In the genomic region with DNA sequence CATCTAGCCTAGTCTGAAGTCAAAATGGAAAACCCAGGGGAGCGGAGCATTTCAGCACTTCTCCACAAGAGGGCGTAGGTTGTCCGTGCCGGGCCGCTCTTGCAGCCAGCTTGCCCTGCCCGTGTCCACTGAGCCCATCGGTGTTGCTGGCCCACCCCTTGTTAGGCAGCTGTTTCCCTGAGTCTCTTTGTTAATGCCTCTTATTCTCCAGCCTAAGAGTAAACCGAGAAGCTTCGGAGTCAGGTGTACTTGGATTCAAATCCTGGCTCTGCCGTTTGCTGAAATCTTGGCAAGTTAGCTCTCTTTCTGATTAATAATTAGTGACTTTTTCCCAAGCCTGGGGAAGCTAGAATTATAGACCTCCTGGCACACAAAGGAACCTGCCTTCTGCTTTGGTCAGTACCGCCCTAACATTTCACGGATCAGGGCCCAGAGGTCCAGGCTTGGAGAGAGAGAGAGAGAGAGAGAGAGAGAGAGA, we compare ENCODE assay signal across 8 mouse cellular contexts. TPM values are rescaled to one million over a fixed set of nuclear protein-coding genes. Genes with fewer than 3 reads are reported as not detected.
DNase-seq lines count a peak whose midpoint lies in the region; ATAC-seq and TF ChIP-seq lines count a peak whose summit lies in the region.

No protein-coding gene starts in this region.

- in situ Hi-C loops in CH12.LX (cut with MboI; ENCODE audit: low pct_ligation_motif_present, low pct_unique_long_range_greater_than_20kb, low sequenced_read_pairs): loop anchor here (5.0 to 10.0 kb wide), 2 partner anchors 42 to 160 kb away; a partner anchor contains a TSS

- peak; percentile 73 for ATAC-seq in forebrain, embryonic 15.5 days (replicated peaks)
- peak; percentile 80 for ATAC-seq in neutrophil, adult 5-6 weeks (ENCODE audit: extremely low read depth, insufficient number of reproducible peaks, low FRiP score, poor library complexity, severe bottlenecking)

- no peak for TF ChIP-seq POLR2A in CH12.LX (IDR thresholded peaks at IDR 0.05; ENCODE audit: low read depth, low read length)
- TF ChIP-seq POLR2A in lung, adult 2 months (IDR thresholded peaks at IDR 0.05; ENCODE audit: borderline replicate concordance, extremely low read depth, low read depth, low read length): no peak

- H3K9ac ChIP-seq in CH12.LX (ENCODE audit: insufficient read depth, low read depth): no peak overlapping the region
- H3K9ac ChIP-seq in forebrain, embryonic 15.5 days (replicated peaks): 0 out of 2 replicates have a peak overlapping the region, but pooled peaks have one; percentile 30

- dilution Hi-C loops in CH12.LX (cut with MboI; ENCODE audit: extremely low pct_ligation_motif_present, extremely low pct_unique_long_range_greater_than_20kb, low sequenced_read_pairs): no loop called here

- WGBS in forebrain, embryonic 15.5 days: under 1% methylated on average over 12 of the region's 12 CpGs
- WGBS in lung, adult 2 months: 10% methylated on average over 12 of the region's 12 CpGs

- peak; percentile 63 for DNase-seq in CH12.LX (ENCODE audit: extremely low read depth)
- DNase-seq in cerebellum, adult 11 months: peak; percentile 64
- DNase-seq in heart, postnatal 25 days (ENCODE audit: low spot score): peak; percentile 66
- peak; percentile 76 to 93 for DNase-seq in layer of hippocampus, adult 18-20 months (ENCODE audit: low spot score in 2 of 2)
- DNase-seq in lung, adult 2 months: peak; percentile 87
- DNase-seq in thymus, adult 18-20 months: peak; percentile 44 to 46

- TF ChIP-seq EP300 in CH12.LX (IDR thresholded peaks at IDR 0.05; ENCODE audit: low read length): no peak

- H3K36me3 ChIP-seq in CH12.LX (replicated peaks in 1 of 2; ENCODE audit: control insufficient read depth in 1 of 2, insufficient read depth in 1 of 2, low read length in 1 of 2): no peaks in the 10 kb centered on the region
- no peaks in the 10 kb centered on the region for H3K36me3 ChIP-seq in forebrain, embryonic 15.5 days

- H3K4me3 ChIP-seq in CH12.LX (replicated peaks in 1 of 3; ENCODE audit: low read depth in 2 of 3, low read length in 2 of 3, poor library complexity in 1 of 3): no peak overlapping the region
- peak overlapping the region; percentile 20; the same call in 1 of the 2 replicates for H3K4me3 ChIP-seq in forebrain, embryonic 15.5 days
- H3K4me3 ChIP-seq in lung, adult 2 months (replicated peaks; ENCODE audit: extremely low read depth, low read depth, low read length): no peak overlapping the region

- H3K4me1 ChIP-seq in CH12.LX (ENCODE audit: control insufficient read depth in 1 of 2, insufficient read depth in 2 of 2): peaks cover 13 to 30% of the 10 kb centered on the region in 2 experiments
- peaks cover 8% of the 10 kb centered on the region for H3K4me1 ChIP-seq in forebrain, embryonic 15.5 days
- peaks cover 2% of the 10 kb centered on the region for H3K4me1 ChIP-seq in lung, adult 2 months (ENCODE audit: control insufficient read depth, insufficient read depth, low read length)

- TF ChIP-seq CTCF in CH12.LX (conservative IDR thresholded peaks at IDR 0.05 in 1 of 2, IDR thresholded peaks at IDR 0.05 in 1 of 2; ENCODE audit: low read depth in 2 of 2, low read length in 2 of 2): peak; percentile 80 to 99
- TF ChIP-seq CTCF in lung, adult 2 months (IDR thresholded peaks at IDR 0.05; ENCODE audit: insufficient read depth, low read length): peak; percentile 83

- no peaks in the 10 kb centered on the region for H3K79me2 ChIP-seq in CH12.LX (replicated peaks; ENCODE audit: control insufficient read depth, extremely low read depth, insufficient read depth, poor library complexity, severe bottlenecking)

- H3K27me3 ChIP-seq in CH12.LX (replicated peaks): no peaks in the 10 kb centered on the region
- H3K27me3 ChIP-seq in forebrain, embryonic 15.5 days: no peaks in the 10 kb centered on the region

- no peak overlapping the region for H3K4me2 ChIP-seq in CH12.LX (ENCODE audit: insufficient read depth, low read depth, poor library complexity, severe bottlenecking)
- peak overlapping the region; percentile 38 for H3K4me2 ChIP-seq in forebrain, embryonic 15.5 days (replicated peaks)

- peak; percentile 96 for TF ChIP-seq RAD21 in CH12.LX (IDR thresholded peaks at IDR 0.05; ENCODE audit: low read depth, low read length)

- no peak overlapping the region for H3K27ac ChIP-seq in CH12.LX (ENCODE audit: insufficient read depth, low read depth)
- H3K27ac ChIP-seq in forebrain, embryonic 15.5 days (replicated peaks): peak overlapping the region; percentile 33; the same call in 1 of the 2 replicates

- no peaks in the 10 kb centered on the region for H3K9me3 ChIP-seq in CH12.LX (replicated peaks; ENCODE audit: low read length)
- no peaks in the 10 kb centered on the region for H3K9me3 ChIP-seq in forebrain, embryonic 15.5 days

- intact Hi-C loops in heart, postnatal 25 days (cut with DNase I): loop anchor here (1.0 to 5.0 kb wide), 3 partner anchors 55 to 182 kb away; a partner anchor contains a TSS

TF ChIP-seq in CH12.LX, 34 proteins besides CTCF, POLR2A, EP300 and RAD21:
- TF ChIP-seq SMC3 (IDR thresholded peaks at IDR 0.05; ENCODE audit: low read depth, low read length) (peak; percentile 98), ZC3H11A (IDR thresholded peaks at IDR 0.05; ENCODE audit: low read depth, low read length) (peak; percentile 78), ZMIZ1 (IDR thresholded peaks at IDR 0.05; ENCODE audit: low read depth, low read length) (no peak), TBP (conservative IDR thresholded peaks at IDR 0.05; ENCODE audit: low read depth, low read length) (no peak), KAT2A (IDR thresholded peaks at IDR 0.05; ENCODE audit: insufficient replicate concordance, low read length) (no peak), RCOR1 (conservative IDR thresholded peaks at IDR 0.05; ENCODE audit: low read depth, low read length) (no peak), MEF2A (IDR thresholded peaks at IDR 0.05; ENCODE audit: borderline replicate concordance, low read depth, low read length) (no peak), ETS1 (conservative IDR thresholded peaks at IDR 0.05; ENCODE audit: low read depth, low read length) (no peak), GABPA (IDR thresholded peaks at IDR 0.05; ENCODE audit: insufficient replicate concordance, low read depth, low read length) (no peak), CHD2 (IDR thresholded peaks at IDR 0.05; ENCODE audit: low read length) (no peak), MXI1 (IDR thresholded peaks at IDR 0.05; ENCODE audit: low read depth, low read length) (0 out of 2 replicates have a peak, but pooled peaks have one; percentile 15), HCFC1 (IDR thresholded peaks at IDR 0.05; ENCODE audit: low read depth, low read length) (no peak), CHD1 (IDR thresholded peaks at IDR 0.05; ENCODE audit: low read depth, low read length) (no peak)
TF ChIP-seq in CH12.LX: peak in this region for 3.

RNA-seq across cellular contexts. Expression of a gene that starts 14.0 kb away (rescaled TPM):
- total RNA-seq in CH12.LX (2012; rRNA removed) (26.8 and 31.6 TPM in 2 replicates), CH12.LX (2014; rRNA removed) (66.2 and 69.2 TPM in 2 replicates)
- 83.1 and 94.4 TPM in 2 replicates for polyA plus RNA-seq in CH12.LX (2012; ENCODE audit: insufficient read length, low read depth)
- polyA plus RNA-seq in forebrain, embryonic 15.5 days (2015; fragmentation: Nextera tagmentation; extraction: Ambion mirVana): 445 and 460 TPM in 2 replicates
- 100 to 1,000 TPM; 117 to 136 TPM for total RNA-seq in heart, postnatal 25 days (2021)
- 100 to 1,000 TPM; 237 to 248 TPM for total RNA-seq in layer of hippocampus, adult 18-20 months (2021)
- 120 and 360 TPM in 2 replicates for polyA plus RNA-seq in lung, adult 2 months (2012; rRNA removed)
- 215 and 295 TPM in 2 replicates for total RNA-seq in neutrophil, adult 5-6 weeks (2017)

RNA-seq across cellular contexts. Expression of a gene that starts 41.3 kb away (rescaled TPM):
- 41.0 and 54.2 TPM in 2 replicates for total RNA-seq in CH12.LX (2012; rRNA removed)
- 37.5 and 42.9 TPM in 2 replicates for total RNA-seq in CH12.LX (2014; rRNA removed)
- 22.6 and 24.2 TPM in 2 replicates for polyA plus RNA-seq in CH12.LX (2012; ENCODE audit: insufficient read length, low read depth)
- 18.0 and 18.1 TPM in 2 replicates for polyA plus RNA-seq in forebrain, embryonic 15.5 days (2015; fragmentation: Nextera tagmentation; extraction: Ambion mirVana)
- total RNA-seq in heart, postnatal 25 days (2021): 100 to 1,000 TPM; 860 to 960 TPM
- 10 to 100 TPM; 45.0 to 49.4 TPM for total RNA-seq in layer of hippocampus, adult 18-20 months (2021)
- 2,994 and 3,301 TPM in 2 replicates for polyA plus RNA-seq in lung, adult 2 months (2012; rRNA removed)
- total RNA-seq in neutrophil, adult 5-6 weeks (2017): 187 and 197 TPM in 2 replicates
